Mouse (Mus musculus): Measurements from ENCODE around the gene Slc16a1.

DNA sequence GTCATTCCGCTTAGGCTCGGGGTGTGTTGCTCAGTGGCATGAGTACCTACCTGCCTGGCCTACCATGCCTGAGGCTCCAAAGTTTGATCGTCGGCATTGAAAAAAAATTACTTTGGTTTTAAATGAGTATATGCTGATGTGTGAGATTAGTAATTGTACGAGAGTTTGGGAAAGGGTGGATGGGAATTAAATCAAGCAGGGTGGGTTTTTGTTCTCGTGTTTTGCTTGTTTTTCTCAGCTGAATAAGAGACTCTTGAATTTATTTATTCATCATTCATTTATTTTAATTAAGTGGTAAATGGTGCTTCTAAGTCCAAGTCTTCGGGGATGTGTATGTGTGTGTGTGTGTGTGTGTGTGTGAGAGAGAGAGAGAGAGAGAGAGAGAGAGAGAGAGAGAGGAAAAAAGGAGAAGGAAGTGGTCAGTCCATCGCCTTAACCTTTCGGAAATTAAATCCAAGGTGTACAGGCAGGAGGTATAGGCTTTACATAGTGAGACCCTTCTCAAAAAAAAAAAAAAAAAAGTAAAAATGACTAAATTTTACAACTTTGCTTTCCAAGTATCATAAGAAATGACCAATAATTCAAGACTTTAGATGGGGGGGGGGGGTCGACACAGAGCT lies 1.4 kb downstream of the Slc16a1 start:
- TF ChIP-seq GATA1 (IDR thresholded peaks at IDR 0.05; ENCODE audit: low read length) (no peak), TAL1 (IDR thresholded peaks at IDR 0.05; ENCODE audit: low read length) (no peak)
